Mouse (Mus musculus): ENCODE results near the gene Golt1b. TPM values are rescaled to one million over a fixed set of nuclear protein-coding genes. Genes with fewer than 3 reads are reported as not detected.

The Golt1b gene
- polyA plus RNA-seq, 1 experiment from 2014 or later = 83.8 TPM

Other genes starting within 250 kb of the Golt1b start
- gene Slco1a6, start 178.7 kb upstream of the Golt1b start, polyA plus RNA-seq (2015; fragmentation: Nextera tagmentation; extraction: Ambion mirVana) = not detected in 2 replicates
- gene Iapp, start 88.8 kb upstream of the Golt1b start, polyA plus RNA-seq (2015; fragmentation: Nextera tagmentation; extraction: Ambion mirVana) = 0.26 and 0.37 TPM in 2 replicates
- 0.15 and 0.31 TPM in 2 replicates for gene Slco1a5, start 64.2 kb upstream of the Golt1b start, polyA plus RNA-seq (2015; fragmentation: Nextera tagmentation; extraction: Ambion mirVana)
- gene Pyroxd1, start 41.6 kb upstream of the Golt1b start, polyA plus RNA-seq (2015; fragmentation: Nextera tagmentation; extraction: Ambion mirVana) = 22.0 and 24.9 TPM in 2 replicates
- gene Recql, start 134 bp upstream of the Golt1b start, polyA plus RNA-seq (2015; fragmentation: Nextera tagmentation; extraction: Ambion mirVana) = 35.4 and 36.2 TPM in 2 replicates
- gene Spx, start 26.2 kb downstream of the Golt1b start, polyA plus RNA-seq (2015; fragmentation: Nextera tagmentation; extraction: Ambion mirVana) = 1.3 and 1.9 TPM in 2 replicates
- gene Gys2, start 85.9 kb downstream of the Golt1b start, polyA plus RNA-seq (2015; fragmentation: Nextera tagmentation; extraction: Ambion mirVana) = 0.09 TPM in 1 of 2 replicates, not detected in the other
- gene Ldhb, start 120.7 kb downstream of the Golt1b start, polyA plus RNA-seq (2015; fragmentation: Nextera tagmentation; extraction: Ambion mirVana) = 493 and 531 TPM in 2 replicates
- gene Kcnj8, start 184.4 kb downstream of the Golt1b start, polyA plus RNA-seq (2015; fragmentation: Nextera tagmentation; extraction: Ambion mirVana) = 8.1 and 8.8 TPM in 2 replicates

All from forebrain, embryonic 13.5 days (tissue).